Mouse (Mus musculus): ENCODE measurements at regions not wholly inside any gene's neighbourhood (a gene's known extent, or its start where the extent isn't known, plus 50 kb on each side); places are given as distances from the start of the nearest gene placed in this dataset.

GRCm38 (mm10) chr13:83716711-83717171 lies 212.9 kb downstream of the Mef2c start:
- no peak for DNase-seq (ENCODE audit: low spot score)

- DNase-seq (ENCODE audit: low spot score) = no peak
Observed at GRCm38 (mm10) chr13:83717686-83718210, 213.9 kb downstream of the Mef2c start.

- no peak for DNase-seq (ENCODE audit: low spot score)
Observed at GRCm38 (mm10) chr13:83718431-83719410, 214.9 kb downstream of the Mef2c start.

- DNase-seq (ENCODE audit: low spot score) = no peak
Observed at GRCm38 (mm10) chr13:83719635-83720291, 215.9 kb downstream of the Mef2c start.

GRCm38 (mm10) chr13:83720352-83720751 lies 216.5 kb downstream of the Mef2c start:
- DNase-seq (ENCODE audit: low spot score) = no peak

- no peak for DNase-seq (ENCODE audit: low spot score)
Observed at GRCm38 (mm10) chr13:83720883-83721371, 217.1 kb downstream of the Mef2c start.

- no peak for DNase-seq (ENCODE audit: low spot score)
Observed at GRCm38 (mm10) chr13:83721563-83721962, 217.7 kb downstream of the Mef2c start.

GRCm38 (mm10) chr13:83722241-83722640 lies 218.4 kb downstream of the Mef2c start:
- DNase-seq (ENCODE audit: low spot score) = no peak

- DNase-seq (ENCODE audit: low spot score) = no peak
Observed at GRCm38 (mm10) chr13:83722791-83723190, 219.0 kb downstream of the Mef2c start.

GRCm38 (mm10) chr13:83723396-83723795 lies 219.6 kb downstream of the Mef2c start:
- DNase-seq (ENCODE audit: low spot score) = no peak

- no peak for DNase-seq (ENCODE audit: low spot score)
Observed at GRCm38 (mm10) chr13:83724196-83724595, 220.4 kb downstream of the Mef2c start.

GRCm38 (mm10) chr13:83724995-83725394 lies 221.2 kb downstream of the Mef2c start:
- DNase-seq (ENCODE audit: low spot score) = no peak

- DNase-seq (ENCODE audit: low spot score) = no peak
Observed at GRCm38 (mm10) chr13:83725831-83726230, 222.0 kb downstream of the Mef2c start.

- DNase-seq (ENCODE audit: low spot score) = no peak
Observed at GRCm38 (mm10) chr13:83726346-83726975, 222.6 kb downstream of the Mef2c start.

- DNase-seq (ENCODE audit: low spot score) = no peak
Observed at GRCm38 (mm10) chr13:83727051-83727765, 223.4 kb downstream of the Mef2c start.

GRCm38 (mm10) chr13:83727766-83728395 lies 224.0 kb downstream of the Mef2c start:
- DNase-seq (ENCODE audit: low spot score) = no peak

- DNase-seq (ENCODE audit: low spot score) = no peak
Observed at GRCm38 (mm10) chr13:83728421-83729010, 224.7 kb downstream of the Mef2c start.

- no peak for DNase-seq (ENCODE audit: low spot score)
Observed at GRCm38 (mm10) chr13:83729331-83730009, 225.6 kb downstream of the Mef2c start.

GRCm38 (mm10) chr13:83730155-83730712 lies 226.4 kb downstream of the Mef2c start:
- no peak for DNase-seq (ENCODE audit: low spot score)

Data from ovary, adult 18-20 months (tissue).